Mouse (Mus musculus) inflammation-experienced regulatory T-cells (primary cell): ENCODE results near the gene Hcrtr1. TPM values are rescaled to one million over a fixed set of nuclear protein-coding genes. Genes with fewer than 3 reads are reported as not detected.

Experiments
- polyA plus RNA-seq, 2 experiments: library from polyadenylated mRNA; unstranded; fragments of 100-300 nt; shearing (Covaris generic); gene quantifications; one replicate each; pipeline ENCODE4 v1.2.1; 2017

Gene Hcrtr1
- polyA plus RNA-seq, result not detected

DNA sequence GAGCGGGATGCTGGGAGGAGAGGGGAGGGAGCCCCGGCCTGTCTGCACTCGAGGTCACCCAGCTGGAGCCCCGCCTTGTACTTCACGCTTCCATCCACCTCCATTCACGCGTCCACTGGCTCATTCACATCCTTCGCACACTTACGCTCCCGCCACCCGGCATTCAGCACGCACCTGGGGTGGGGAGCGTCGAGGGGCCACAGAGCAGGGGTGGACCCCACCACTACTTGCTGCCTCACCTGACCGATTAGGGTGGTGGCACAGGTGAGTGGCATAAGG is at the start of gene Hcrtr1:
TSS of gene Hcrtr1 (minus strand) at position 146 of the 279 bp plus-strand sequence.

DNA sequence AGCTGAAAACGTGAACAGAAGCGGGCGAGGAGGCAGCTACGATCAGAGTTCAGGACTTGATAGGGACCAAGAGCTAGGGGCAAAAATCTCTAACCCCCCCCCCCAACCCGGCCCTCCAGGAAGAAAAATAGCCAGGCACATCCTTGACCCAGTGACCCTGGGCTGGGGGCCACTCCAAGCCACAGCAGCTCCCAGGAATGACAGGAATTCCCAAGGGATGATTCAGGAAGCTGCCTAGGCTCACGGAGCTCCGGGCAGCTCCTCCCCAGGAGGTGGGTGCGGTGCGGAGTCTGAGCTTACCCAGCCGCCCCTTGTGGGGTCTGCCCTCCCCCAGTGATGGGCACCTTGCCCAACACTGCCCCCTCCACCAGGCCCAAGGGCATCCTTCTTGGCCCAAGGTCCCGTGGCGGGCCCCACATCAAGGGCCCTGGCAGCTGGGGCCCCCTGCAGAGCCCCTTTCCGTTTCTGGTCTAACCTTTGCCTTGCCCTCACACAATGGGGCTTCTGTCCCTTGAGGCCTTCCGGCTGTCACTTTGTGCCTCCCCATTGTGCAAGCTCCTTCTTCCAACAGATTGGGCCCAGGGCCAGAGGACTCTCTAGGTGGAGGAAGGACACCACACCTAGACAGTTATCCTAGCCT is 36.0 kb upstream of the Hcrtr1 start, which contains the start of gene Tinagl1:
TSS of gene Tinagl1 (minus strand) at position 51 of the 640 bp plus-strand sequence.

GRCm38 (mm10) chr4:130102111-130102651 is 37.0 kb downstream of the Hcrtr1 start, which contains the start of gene Pef1:
Pef1 (plus strand) TSS chr4:130102558.

Other genes starting within 250 kb of the Hcrtr1 start
- gene Spocd1, start 210.1 kb downstream of the Hcrtr1 start, polyA plus RNA-seq, result not detected
- 1 to 10 TPM in 1 of 2 experiments, not detected in 1; 1.4 TPM for gene Adgrb2, start 154.5 kb downstream of the Hcrtr1 start, polyA plus RNA-seq
- under 1 TPM in 1 of 2 experiments, not detected in 1; 0.84 TPM for gene Col16a1, start 91.5 kb downstream of the Hcrtr1 start, polyA plus RNA-seq
- gene Pef1, start 36.8 kb downstream of the Hcrtr1 start, polyA plus RNA-seq, result 10 to 100 TPM; 67.5 to 67.8 TPM
- 1 to 10 TPM in 1 of 2 experiments, under 1 TPM in 1; 0.24 to 2.8 TPM for gene Tinagl1, start 35.8 kb upstream of the Hcrtr1 start, polyA plus RNA-seq
- gene Gm853, start 83.0 kb upstream of the Hcrtr1 start, polyA plus RNA-seq, result not detected
- under 1 TPM in 1 of 2 experiments, not detected in 1; 0.60 TPM for gene Serinc2, start 139.8 kb upstream of the Hcrtr1 start, polyA plus RNA-seq
- gene Fabp3, start 169.2 kb upstream of the Hcrtr1 start, polyA plus RNA-seq, result 1 to 10 TPM in 1 of 2 experiments, under 1 TPM in 1; 0.58 to 2.9 TPM
- 1 to 10 TPM in 1 of 2 experiments, under 1 TPM in 1; 0.33 to 1.8 TPM for gene Gm10570, start 169.3 kb upstream of the Hcrtr1 start, polyA plus RNA-seq
- gene Zcchc17, start 220.6 kb upstream of the Hcrtr1 start, polyA plus RNA-seq, result 10 to 100 TPM; 58.3 to 68.3 TPM
- 100 to 1,000 TPM; 110 to 113 TPM for gene Snrnp40, start 220.8 kb upstream of the Hcrtr1 start, polyA plus RNA-seq